Mouse (Mus musculus): ENCODE data around the gene Msantd1.

Gene Msantd1

GRCm38 (mm10) chr5:34907910-34908725 is at the start of gene Msantd1:
Msantd1 (plus strand) TSS chr5:34908012.
- TF ChIP-seq GATA4 (IDR thresholded peaks at IDR 0.05; ENCODE audit: insufficient replicate concordance, low read length): no peak

- TF ChIP-seq GATA4 (IDR thresholded peaks at IDR 0.05; ENCODE audit: insufficient replicate concordance, low read length): no peak
Observed at GRCm38 (mm10) chr5:34865367-34865766, 42.4 kb upstream of the Msantd1 start.

GRCm38 (mm10) chr5:34881023-34881422 is 26.8 kb upstream of the Msantd1 start:
- TF ChIP-seq GATA4 (IDR thresholded peaks at IDR 0.05; ENCODE audit: insufficient replicate concordance, low read length): no peak

GRCm38 (mm10) chr5:34885250-34885649 is 22.6 kb upstream of the Msantd1 start:
- no peak for TF ChIP-seq GATA4 (IDR thresholded peaks at IDR 0.05; ENCODE audit: insufficient replicate concordance, low read length)

GRCm38 (mm10) chr5:34889252-34889651 is 18.6 kb upstream of the Msantd1 start:
- no peak for TF ChIP-seq GATA4 (IDR thresholded peaks at IDR 0.05; ENCODE audit: insufficient replicate concordance, low read length)

- no peak for TF ChIP-seq GATA4 (IDR thresholded peaks at IDR 0.05; ENCODE audit: insufficient replicate concordance, low read length)
Observed at GRCm38 (mm10) chr5:34896697-34897453, 10.9 kb upstream of the Msantd1 start.

GRCm38 (mm10) chr5:34899787-34900469 is 7.9 kb upstream of the Msantd1 start:
- TF ChIP-seq GATA4 (IDR thresholded peaks at IDR 0.05; ENCODE audit: insufficient replicate concordance, low read length): no peak

- no peak for TF ChIP-seq GATA4 (IDR thresholded peaks at IDR 0.05; ENCODE audit: insufficient replicate concordance, low read length)
Observed at GRCm38 (mm10) chr5:34902371-34902770, 5.4 kb upstream of the Msantd1 start.

GRCm38 (mm10) chr5:34902811-34903385 is 4.9 kb upstream of the Msantd1 start:
- TF ChIP-seq GATA4 (IDR thresholded peaks at IDR 0.05; ENCODE audit: insufficient replicate concordance, low read length): no peak

GRCm38 (mm10) chr5:34904412-34904811 is 3.4 kb upstream of the Msantd1 start:
- TF ChIP-seq GATA4 (IDR thresholded peaks at IDR 0.05; ENCODE audit: insufficient replicate concordance, low read length): no peak

GRCm38 (mm10) chr5:34907230-34907629 is 582 bp upstream of the Msantd1 start:
- no peak for TF ChIP-seq GATA4 (IDR thresholded peaks at IDR 0.05; ENCODE audit: insufficient replicate concordance, low read length)

- TF ChIP-seq GATA4 (IDR thresholded peaks at IDR 0.05; ENCODE audit: insufficient replicate concordance, low read length): no peak
Observed at GRCm38 (mm10) chr5:34908726-34909633, 1.2 kb downstream of the Msantd1 start.

- TF ChIP-seq GATA4 (IDR thresholded peaks at IDR 0.05; ENCODE audit: insufficient replicate concordance, low read length): no peak
Observed at GRCm38 (mm10) chr5:34909634-34910503, 2.1 kb downstream of the Msantd1 start.
